Mouse (Mus musculus) brain, embryonic 14.5 days (tissue): ENCODE data around the gene Atxn7.

ENCODE experiments used
- CTCF ChIP-seq: fragments of 200-500 bp; IDR thresholded peaks from 2 replicates; pipeline ENCODE4 v1.5.1; 2012; ENCODE audit warnings: inconsistent platforms, mild to moderate bottlenecking, moderate library complexity, borderline replicate concordance; ENCODE audit not compliant: insufficient read depth, insufficient read length; ENCODE audit errors: extremely low read depth
- POLR2A ChIP-seq: fragments of 200-500 bp; IDR thresholded peaks from 2 replicates; pipeline ENCODE4 v1.6.1; 2012; ENCODE audit warnings: mild to moderate bottlenecking, inconsistent platforms, borderline replicate concordance; ENCODE audit not compliant: poor library complexity, insufficient read depth, insufficient read length, severe bottlenecking; ENCODE audit errors: extremely low read depth

DNA sequence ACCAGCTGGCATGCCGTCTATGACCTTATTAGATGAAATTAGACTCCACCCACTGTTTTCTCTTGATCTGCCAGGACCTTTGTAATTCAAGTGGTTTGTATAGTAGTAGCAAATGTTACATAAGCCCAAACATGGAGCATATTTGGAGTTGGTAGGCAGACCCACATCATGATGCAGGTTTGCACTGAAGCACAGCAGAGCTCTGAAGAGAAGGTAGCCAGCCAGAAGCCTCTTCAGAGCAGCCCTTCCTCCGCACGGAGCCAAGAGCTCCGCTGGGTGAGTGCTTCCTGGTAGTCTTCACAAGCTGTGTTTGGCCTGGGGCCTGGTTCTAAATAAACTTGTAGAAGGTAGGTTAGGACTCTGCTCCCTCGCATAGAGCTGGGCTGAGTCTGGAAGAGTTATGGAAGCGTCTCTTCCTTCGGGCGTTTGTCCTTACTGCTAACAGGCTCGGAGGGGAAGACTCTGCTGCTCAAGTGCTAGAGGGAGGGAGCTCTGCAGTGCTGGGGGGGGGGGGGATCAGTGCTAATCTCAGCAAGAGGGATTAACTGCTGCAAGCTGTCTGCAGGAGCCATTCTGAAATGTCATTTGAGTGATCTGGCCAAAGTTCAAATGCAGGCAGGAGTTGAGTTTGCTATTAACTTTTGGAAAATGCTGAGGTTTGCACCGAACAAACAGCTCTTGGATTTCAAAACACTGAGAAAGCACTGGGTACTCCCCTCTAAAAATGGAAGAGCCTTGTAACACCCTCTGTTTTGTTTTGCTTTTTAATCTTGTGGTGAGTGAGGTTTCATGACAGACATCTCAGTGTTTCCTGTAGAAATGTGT is 106.6 kb downstream of the Atxn7 start:
- TF ChIP-seq CTCF (no peak), POLR2A (no peak)
